Mouse (Mus musculus) embryo, embryonic 11.5 days (tissue): ENCODE results near the gene Rnps1.
"Not testable (repeated sequence)": the region's sequence is repeated elsewhere in the genome, so short reads cannot be mapped to it uniquely, and the experiment has no call there.

ENCODE experiments used
- DNase-seq: peaks from one replicate; pipeline ENCODE4 v3.0.0-alpha.2; 2012; ENCODE audit warnings: low read depth, low spot score

The Rnps1 gene

GRCm38 (mm10) chr17:24414230-24414976 lies at the start of gene Rnps1:
TSS of gene Rnps1 (plus strand) at chr17:24414565.
- DNase-seq, result peak; percentile 100

DNA sequence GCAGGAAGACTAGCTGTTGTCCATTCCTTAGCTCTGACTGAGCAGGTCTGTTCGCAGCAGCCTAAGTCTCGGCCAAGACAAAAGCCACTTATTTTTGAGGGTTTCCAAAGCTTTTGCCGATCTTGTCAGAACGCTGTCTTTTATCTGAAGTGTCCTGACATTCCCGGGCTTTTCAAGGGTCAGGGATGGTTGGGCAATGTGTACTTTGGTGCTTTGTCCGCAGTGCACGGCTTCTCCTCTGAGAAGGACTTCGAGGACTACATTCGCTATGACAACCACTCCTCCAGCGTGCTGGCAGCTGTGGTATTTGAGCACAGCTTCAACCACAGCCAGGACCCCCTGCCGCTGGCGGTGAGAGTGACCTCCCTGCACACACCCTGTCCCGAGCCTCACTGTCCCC lies 48.5 kb upstream of the Rnps1 start:
- DNase-seq, result no peak

DNA sequence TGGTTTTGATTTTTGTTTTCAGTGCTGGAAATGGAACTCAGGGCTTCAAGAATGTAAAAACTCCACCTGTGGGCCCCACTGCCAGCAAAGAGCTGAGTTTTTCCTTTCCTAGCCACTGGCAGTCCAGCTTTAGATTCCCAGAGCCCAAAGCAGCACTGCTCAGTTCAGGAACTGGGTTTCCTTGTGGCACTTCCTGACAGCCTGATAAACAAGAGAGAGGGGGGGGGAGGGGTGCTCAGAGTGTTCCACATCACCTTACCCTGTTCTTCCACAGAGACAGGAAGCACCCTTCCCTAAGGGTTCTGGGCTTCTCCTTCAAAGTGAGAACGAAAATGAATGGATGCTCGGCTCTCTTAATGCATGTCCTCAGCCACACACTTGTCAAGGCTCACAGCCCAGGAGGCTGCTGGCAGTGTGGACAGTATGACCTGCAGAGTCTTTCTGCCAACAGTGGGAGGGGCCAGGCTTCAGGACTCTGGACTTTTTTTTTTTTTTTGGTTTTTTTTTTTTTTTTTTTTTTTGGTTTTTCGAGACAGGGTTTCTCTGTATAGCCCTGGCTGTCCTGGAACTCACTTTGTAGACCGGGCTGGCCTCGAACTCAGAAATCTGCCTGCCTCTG lies 39.2 kb upstream of the Rnps1 start:
- DNase-seq, result no peak

GRCm38 (mm10) chr17:24375886-24376285 lies 38.5 kb upstream of the Rnps1 start:
- no peak for DNase-seq

DNA sequence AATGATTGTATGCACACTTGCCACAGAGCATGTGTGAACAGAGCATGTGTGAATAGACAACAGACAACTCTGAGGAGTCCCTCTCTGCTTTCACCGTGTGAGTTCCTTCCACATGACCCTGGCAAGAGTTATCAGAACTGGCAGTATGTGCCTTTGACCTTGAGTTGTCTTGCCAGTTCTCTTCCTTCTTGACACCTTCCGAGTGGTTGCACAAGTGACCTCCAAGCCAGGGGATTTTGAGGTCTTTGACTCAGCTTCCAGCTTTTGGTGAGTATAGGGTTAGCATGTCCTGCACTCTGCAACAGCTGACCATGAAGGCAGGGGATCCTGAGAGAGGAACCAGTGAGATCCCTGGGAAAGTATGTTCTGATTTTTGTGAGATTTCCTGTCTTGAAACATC lies 35.9 kb upstream of the Rnps1 start:
- no peak for DNase-seq

- no peak for DNase-seq
Measured at GRCm38 (mm10) chr17:24383789-24384188, 30.6 kb upstream of the Rnps1 start.

DNA sequence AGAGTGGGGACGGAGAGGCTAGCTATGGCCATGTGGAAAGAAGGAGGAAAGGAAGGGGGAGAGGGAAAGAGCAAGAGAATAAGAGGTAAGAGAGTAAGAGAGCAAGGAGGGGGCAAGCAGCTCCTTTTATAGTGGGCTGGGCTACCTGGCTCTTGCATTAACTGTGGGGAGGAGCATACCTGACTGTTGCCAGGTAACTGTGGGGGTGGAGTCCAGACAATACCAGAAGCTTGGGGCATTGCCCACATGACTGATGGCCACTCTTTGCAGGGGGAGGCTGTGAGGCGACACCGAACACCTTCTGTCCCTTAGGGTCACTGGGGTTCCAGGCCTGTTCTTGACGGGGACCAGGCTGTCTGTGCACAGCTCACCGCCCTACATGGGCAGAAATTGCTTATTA lies 25.7 kb upstream of the Rnps1 start:
- no peak for DNase-seq

DNA sequence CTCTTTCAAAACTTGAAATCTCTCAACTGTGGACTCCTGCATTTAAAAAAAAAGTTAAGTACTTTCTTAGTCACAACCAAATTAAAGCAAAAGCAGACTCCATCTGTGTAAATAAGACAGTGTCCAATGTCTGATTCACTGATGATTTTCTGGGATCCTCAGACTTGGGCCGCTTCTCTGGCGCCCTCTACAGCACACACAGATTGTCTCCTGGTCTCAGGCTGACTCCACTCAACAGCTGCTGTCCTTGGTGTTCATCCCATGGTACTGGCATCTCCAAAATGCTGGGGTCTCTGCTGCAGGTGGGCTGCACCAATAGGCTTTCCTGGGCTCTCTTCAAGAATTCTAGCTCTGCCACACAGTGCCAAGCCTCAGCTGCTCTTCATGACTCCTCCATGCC lies 24.5 kb upstream of the Rnps1 start:
- peak; percentile 36 for DNase-seq

GRCm38 (mm10) chr17:24391149-24391548 lies 23.2 kb upstream of the Rnps1 start:
- no peak for DNase-seq

DNA sequence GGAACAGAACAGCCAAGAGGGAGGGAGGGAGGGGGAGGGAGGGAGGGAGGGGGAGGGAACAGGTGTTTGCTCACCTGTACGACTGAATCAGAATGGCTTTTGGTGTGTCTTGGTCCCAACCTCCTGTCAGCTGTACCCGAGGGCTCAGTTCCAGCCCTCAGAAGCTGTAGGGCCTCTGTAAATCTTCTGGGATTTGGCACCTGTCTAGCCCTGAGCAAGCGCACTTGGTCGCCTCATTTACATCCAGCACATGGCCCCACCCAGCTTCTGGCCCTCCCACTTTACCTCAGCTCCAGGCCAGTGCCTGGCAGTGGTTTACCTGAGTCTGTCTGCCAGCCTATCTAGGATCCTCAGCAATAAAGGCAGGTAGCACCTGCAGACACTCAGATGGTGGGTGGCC lies 20.8 kb upstream of the Rnps1 start:
- DNase-seq, result no peak

- DNase-seq, result no peak
Measured at GRCm38 (mm10) chr17:24394456-24394855, 19.9 kb upstream of the Rnps1 start.

GRCm38 (mm10) chr17:24402371-24402770 lies 12.0 kb upstream of the Rnps1 start:
- no peak for DNase-seq

DNA sequence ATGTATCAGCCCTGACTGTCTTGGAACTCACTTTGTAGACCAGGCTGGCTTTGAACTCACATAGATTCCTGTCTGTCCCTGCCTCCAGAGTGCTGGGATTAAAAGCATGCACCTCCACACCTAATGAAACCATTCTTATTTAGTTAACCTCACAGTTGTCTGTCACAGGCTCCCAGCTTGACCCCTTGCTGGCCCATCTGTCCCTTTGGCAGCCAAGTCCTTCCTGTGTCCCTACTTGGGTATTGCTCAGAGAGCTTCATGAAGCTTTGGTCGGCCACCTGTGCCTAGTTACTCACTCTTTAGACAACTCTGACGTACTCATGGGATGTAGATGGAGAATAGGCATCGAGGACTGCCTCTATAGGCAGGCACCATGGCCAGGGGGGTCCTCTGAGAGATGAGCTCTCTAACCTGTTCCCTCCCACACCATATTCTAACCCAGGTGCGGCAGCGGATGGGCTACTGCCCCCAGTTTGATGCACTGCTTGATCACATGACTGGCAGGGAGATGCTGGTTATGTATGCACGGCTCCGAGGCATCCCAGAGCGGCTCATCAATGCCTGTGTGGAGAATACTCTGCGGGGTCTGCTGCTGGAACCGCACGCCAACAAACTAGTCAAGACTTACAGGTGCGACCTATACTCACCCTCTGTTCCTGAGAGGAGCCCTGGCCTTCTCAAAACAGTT lies 7.1 kb upstream of the Rnps1 start:
- no peak for DNase-seq

DNA sequence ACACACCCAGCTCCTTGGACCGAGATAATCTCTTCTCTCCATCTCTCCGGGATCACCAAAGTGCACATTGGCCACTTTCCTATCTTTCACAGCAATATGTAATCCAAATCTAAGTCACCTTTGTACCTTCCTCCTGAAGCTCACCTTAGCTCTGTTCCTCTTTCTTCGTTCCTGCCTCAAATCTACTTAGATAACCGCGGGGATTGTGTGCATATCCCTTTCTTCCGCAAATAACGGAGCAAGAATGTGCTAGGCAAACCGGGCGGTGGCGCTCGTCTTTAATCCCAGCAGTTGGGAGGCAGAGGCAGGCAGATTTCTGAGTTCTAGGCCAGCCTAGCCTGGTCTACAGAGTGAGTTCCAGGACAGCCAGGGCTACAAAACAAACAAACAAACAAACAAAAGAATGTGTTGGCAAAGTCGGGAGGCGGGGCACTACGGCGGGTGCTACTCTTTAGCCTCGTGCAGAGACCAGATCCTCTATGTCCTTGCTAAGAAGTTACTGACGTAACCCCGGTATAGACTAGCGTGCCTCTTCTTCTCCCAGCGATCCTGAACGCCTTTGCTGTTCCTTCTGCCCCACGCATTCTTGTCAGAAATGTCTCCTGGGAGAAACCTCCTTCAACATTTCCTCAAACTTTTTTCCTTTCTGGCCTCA lies 681 bp upstream of the Rnps1 start:
- DNase-seq, result no peak

GRCm38 (mm10) chr17:24415011-24415410 lies 646 bp downstream of the Rnps1 start:
- DNase-seq, result no peak

DNA sequence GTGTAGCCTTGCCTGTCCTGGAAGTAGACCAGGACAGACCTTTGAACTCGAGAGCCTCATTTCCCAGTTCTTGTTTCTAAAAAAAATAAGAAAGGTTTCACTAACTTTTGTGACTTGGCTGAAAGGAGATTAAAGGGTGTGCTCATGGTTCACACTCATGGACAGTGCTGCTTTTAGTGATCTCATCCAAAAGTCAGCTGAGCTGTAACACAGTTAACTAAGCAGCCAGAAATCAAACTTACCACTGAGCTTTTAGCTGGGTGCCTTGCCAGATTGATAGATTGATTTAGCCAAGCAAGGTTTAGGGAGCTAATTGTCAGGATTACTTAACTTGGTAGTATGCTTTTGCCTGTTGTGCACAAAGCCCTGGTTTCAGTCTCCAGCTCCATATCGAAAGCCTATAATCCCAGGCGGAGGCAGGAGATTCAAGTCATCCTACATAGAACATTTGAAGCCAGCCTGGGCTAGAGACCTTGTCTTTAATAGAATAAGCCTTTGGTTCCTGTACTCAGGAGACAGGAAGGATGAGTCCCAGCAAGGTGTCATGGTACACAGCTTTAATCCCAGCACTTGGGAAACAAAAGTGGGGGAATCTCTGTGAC lies 1.8 kb downstream of the Rnps1 start:
- no peak for DNase-seq

DNA sequence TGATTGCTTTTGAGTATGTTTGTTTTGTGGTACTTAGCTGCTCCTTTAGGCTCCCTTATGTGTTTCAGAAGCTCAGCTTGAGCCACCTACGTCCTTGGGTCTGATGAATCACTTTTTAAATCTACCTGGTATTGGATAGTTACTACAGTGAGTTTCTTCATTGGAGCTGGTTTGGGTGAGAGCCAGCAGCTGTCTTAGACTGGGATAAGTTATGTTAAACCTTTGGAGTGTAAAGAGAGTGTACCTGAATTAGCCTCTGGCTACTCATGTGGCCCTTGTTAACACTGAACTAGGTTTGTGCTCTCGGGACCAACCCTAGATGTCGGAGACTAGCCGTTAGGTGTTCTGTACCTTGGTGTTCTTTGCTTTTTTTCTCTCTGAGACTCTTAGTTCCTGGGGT lies 8.7 kb downstream of the Rnps1 start:
- DNase-seq, result no peak

DNA sequence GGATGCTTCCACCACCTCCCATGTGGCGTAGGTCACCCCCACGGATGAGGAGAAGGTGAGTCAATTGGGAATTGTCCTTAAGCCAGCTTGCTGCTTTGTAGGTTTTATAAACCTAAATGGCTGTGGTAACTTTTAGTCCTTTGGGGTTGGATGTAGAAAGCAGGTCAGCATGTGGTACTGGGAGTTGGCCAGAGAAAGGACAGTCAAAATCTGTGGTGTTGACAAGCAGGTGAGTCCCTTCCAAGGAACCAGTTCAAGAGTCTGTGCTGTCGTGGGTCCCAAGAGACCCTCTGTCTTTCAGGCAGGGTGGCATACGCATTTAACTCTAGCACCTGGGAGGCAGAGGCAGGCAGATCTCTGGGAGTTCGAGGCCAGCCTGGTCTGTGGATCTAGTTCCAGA lies 10.1 kb downstream of the Rnps1 start:
- no peak for DNase-seq

DNA sequence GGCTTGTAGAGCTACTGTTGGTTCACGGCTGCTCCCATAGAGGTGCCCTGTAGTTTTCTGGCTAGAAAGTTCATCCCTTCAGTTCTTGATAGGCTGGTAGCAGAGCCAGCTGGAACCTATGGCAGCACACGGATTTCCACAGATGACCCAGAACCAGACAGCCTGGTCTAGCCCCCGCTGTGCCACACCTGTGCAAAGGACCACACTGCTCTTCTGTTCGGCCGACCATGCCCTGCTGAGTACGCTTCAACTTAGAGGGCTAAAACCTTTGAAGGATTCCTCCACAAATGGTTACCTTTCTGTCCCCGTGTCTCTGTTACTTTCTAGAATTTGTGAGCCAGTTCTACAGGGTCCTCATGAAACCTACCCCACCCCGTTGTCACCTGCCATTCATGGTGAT lies 11.0 kb downstream of the Rnps1 start:
- not testable (repeated sequence) for DNase-seq

- DNase-seq, result no peak
Measured at GRCm38 (mm10) chr17:24425905-24426304, 11.5 kb downstream of the Rnps1 start.

DNA sequence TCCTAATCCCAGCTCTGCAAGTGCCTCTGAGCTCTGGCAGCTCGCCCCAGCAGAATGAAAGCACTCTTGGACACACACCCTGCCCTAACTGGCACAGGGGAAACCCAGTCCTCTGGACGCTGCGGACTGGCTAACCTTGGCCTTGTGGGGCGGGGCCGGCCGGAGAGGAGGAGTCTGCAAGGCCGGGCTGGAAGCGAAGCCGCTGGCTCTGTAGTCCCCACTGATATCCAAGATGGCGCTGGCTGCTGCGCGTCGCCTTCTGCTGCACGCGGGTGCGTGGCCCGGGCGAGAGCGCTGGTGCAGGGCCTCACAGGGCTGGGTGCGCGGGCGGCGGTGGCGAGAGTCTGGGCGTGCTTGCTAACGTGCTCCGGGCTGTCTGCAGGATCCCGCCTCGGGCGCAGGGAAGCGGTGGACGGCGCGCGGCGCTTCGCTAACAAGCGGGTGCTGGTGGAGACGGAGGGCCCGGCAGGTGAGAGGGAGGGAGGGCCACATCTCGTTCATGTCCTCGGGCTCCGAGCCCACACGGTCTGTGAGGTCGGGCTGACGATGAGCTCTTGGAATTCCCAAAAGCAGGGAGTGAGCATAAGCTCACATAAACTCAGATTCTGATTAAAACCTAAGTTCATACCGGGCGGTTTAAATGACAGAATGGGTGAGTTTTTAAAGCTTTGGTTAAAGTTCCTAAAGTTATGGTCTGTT lies 12.3 kb downstream of the Rnps1 start, which contains the start of gene Eci1:
Gene Eci1, plus strand, starts transcription at position 171 of the 699 bp plus-strand sequence.
- DNase-seq, result peak; percentile 87
